Mouse (Mus musculus) cortical plate, adult 2 months (tissue): ENCODE results near the gene Pcyt2. TPM values are rescaled to one million over a fixed set of nuclear protein-coding genes. Genes with fewer than 3 reads are reported as not detected.

Experiments used
- H3K27ac ChIP-seq: fragments of 200-500 bp; 2 replicates; pipeline ENCODE4 v1.5.1; 2012; ENCODE audit warnings: low read length, control low read depth, inconsistent platforms; ENCODE audit not compliant: insufficient read depth
- H3K4me1 ChIP-seq: fragments of 200-500 bp; 2 replicates; pipeline ENCODE4 v1.6.1; 2011; ENCODE audit warnings: low read length; ENCODE audit not compliant: control insufficient read depth, insufficient read depth
- H3K4me3 ChIP-seq: fragments of 200-500 bp; 2 replicates; pipeline ENCODE4 v1.5.1; 2011; ENCODE audit warnings: mild to moderate bottlenecking, low read length, control low read depth; ENCODE audit not compliant: insufficient read depth
- CTCF ChIP-seq: fragments of 200-500 bp; IDR thresholded peaks from 2 replicates; pipeline ENCODE4 v1.5.1; 2011; ENCODE audit warnings: mild to moderate bottlenecking, control low read depth, low read length; ENCODE audit not compliant: insufficient read depth; ENCODE audit errors: extremely low read depth
- POLR2A ChIP-seq: fragments of 200-500 bp; IDR thresholded peaks from 2 replicates; pipeline ENCODE4 v1.6.1; 2011; ENCODE audit warnings: mild to moderate bottlenecking, low read length, control low read depth; ENCODE audit not compliant: insufficient read depth; ENCODE audit errors: extremely low read depth
- polyA plus RNA-seq: library from polyadenylated mRNA; depleted of rRNA; stranded (reverse); fragments of >200 nt; gene quantifications from 2 replicates; pipeline ENCODE4 v1.2.3, GENCODE M21; 2012

The Pcyt2 gene
- polyA plus RNA-seq, 1 experiment = 281 TPM

DNA sequence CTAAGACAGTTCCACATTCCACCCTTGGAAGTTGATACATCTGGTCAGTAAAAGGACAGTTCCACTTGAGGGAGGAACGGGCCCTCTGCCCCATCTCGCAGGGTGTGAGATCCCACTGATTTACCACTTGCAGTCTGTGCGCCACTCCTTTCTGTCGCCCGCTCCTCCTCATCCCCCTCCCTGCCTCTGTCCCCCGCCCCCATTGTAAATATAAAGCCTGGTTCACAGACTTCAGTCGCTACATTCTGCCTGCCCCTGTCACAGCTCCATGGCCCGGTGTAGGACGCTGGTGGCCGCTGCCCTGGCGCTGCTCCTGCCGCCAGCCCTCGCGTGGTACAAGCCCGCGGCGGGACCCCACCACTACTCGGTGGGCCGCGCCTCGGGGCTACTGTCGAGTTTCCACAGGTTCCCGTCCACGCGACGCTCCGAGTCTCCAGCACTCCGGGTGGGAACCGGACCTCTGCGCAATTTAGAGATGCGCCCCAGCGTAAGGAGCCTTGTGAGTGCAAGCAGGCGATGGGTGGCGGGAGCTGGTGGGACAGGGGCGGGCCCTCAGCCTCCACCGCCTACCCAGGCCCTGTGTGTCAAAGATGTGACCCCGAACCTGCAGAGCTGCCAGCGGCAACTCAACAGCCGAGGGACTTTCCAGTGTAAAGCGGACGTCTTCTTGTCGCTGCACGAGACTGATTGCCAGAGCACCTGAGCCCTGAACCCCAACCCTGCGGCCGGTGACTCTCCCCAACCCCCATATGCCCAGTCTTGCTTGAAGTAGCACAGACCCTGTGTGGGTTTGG lies 9.3 kb downstream of the Pcyt2 start, which contains the start of gene Npb:
Npb (plus strand) TSS at position 237 of the 794 bp plus-strand sequence.
- TF ChIP-seq POLR2A = no peak
- no peak for TF ChIP-seq CTCF
- 0 out of 2 replicates have a peak, but pooled peaks cover 2% of the 10 kb centered on the region for H3K4me1 ChIP-seq
- no peak within 1 kb of the TSS for H3K27ac ChIP-seq
- no peak within 1 kb of the TSS for H3K4me3 ChIP-seq

DNA sequence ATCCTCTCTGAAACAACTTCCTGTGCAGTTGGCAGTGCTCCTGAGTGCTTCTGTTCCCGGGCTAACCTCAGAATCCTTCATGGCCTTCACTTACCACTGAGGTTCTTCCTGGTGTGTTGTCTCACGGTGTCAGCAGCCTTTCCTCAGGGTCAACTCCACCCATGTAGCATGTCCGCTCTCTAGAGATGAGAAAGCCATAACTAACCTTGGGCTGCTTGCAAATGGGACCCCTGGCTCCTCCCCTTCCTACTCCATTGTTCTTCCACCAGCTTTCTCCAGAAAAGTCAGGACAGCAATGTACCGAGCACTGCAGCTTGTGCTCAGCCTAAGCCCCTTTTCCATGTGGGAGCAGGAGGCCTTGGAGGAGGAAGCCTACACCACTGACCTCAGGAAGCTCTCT lies 11.0 kb downstream of the Pcyt2 start:
- 0 out of 2 replicates have a peak, but pooled peaks cover 2% of the 10 kb centered on the region for H3K4me1 ChIP-seq
- no peak for TF ChIP-seq POLR2A
- TF ChIP-seq CTCF = no peak
- H3K4me3 ChIP-seq = no peak overlapping the region
- H3K27ac ChIP-seq = no peak overlapping the region

DNA sequence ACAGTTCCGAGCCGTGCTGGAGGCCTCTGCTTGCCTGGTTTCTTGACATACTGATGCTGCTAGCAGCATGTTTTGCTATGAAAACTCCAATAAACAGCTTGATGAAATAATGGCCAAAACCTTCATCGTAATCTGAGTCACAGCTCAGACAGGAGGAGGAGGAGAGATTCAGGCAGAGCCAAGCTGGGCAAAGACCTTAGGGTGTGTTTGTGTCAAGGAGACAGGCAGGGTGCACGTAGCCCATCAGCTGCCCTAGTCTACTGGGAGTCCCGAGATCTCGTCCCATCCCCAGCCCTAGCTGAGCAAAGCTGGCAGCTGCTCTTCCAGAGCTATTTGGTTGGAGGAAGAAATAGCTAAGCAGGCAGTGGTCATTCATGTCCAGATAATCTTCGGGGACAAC lies 12.1 kb downstream of the Pcyt2 start:
- no peak overlapping the region for H3K27ac ChIP-seq

DNA sequence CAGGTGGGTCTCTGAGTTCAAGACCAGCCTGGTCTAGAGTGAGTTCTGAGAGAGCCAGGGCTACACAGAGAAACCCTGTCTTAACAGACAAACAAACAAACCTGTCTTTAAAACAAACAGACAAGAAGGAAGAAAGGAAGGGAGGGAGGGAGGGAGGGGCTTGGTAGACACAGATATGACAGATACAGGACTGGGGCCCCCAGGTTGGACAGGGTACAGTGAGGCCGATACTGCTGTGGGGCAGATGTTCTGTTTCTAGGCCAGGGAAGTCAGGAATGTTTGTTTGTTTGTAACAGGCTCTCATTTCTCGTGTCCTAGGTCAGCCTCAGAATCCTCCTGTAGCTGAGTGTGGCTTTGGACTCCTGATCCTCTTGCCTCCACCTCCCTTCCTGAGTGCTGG lies 14.2 kb downstream of the Pcyt2 start:
- H3K4me1 ChIP-seq = 0 out of 2 replicates have a peak, but pooled peaks cover 1% of the 10 kb centered on the region

More for the DNA sequence above, 12.1 kb downstream of the Pcyt2 start:
- Histone ChIP-seq H3K4me3 (no peak overlapping the region), H3K4me1 (0 out of 2 replicates have a peak, but pooled peaks cover 2% of the 10 kb centered on the region)
- TF ChIP-seq CTCF (no peak), POLR2A (no peak)

DNA sequence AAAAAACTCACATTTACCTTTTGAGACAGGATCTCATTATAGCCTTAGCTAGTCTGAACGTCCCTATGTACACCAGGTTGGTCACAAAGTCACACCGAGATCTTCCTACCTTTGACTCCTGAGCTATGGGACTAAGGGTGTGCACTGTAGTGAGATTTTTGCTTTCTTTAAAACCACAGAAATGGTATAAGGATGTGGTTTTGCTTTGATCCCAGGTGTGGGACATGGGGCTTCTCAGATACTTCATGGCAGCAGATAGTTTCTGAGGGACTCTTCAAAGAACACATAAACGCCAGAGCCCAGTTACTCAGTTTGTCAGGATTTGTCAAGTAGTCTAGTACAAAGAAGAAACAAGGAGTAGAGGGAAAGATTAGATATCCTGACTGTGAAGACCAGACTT lies 17.0 kb downstream of the Pcyt2 start:
- Histone ChIP-seq H3K4me1 (peaks cover 3% of the 10 kb centered on the region; the same call in 1 of the 2 replicates), H3K27ac (no peak overlapping the region), H3K4me3 (no peak overlapping the region)
- TF ChIP-seq CTCF = no peak
- no peak for TF ChIP-seq POLR2A

More for the DNA sequence above, 14.2 kb downstream of the Pcyt2 start:
- TF ChIP-seq CTCF = no peak
- TF ChIP-seq POLR2A = no peak
- no peak overlapping the region for H3K27ac ChIP-seq
- H3K4me3 ChIP-seq = no peak overlapping the region

DNA sequence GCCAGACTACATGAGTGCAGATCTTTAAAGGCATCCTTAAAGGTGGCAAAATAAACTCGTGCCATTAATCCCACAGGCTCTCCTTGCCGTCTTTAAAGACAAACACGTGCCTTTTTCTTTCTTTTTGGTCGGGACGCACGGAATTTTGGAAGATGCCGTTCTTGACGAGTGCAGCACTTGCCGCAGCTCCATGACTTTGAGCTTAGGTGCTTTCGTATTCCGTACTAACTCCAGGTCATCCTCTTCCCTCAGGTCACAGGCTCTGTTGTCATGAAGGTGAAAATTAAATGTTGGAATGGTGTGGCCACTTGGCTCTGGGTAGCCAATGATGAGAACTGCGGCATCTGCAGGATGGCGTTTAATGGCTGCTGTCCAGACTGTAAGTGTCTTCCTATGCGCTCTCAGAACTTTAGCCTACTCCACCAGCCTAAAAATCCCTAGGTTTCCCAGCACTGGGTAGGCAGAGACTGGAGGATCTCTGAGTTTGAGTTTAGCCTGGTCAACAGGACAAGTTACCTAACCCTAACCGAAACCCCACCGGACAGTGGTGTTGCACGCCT lies 18.7 kb downstream of the Pcyt2 start:
- TF ChIP-seq POLR2A (no peak), CTCF (no peak)
- Histone ChIP-seq H3K4me3 (peak overlapping the region; percentile 57), H3K4me1 (peaks cover 3% of the 10 kb centered on the region; the same call in 1 of the 2 replicates), H3K27ac (no peak overlapping the region)

DNA sequence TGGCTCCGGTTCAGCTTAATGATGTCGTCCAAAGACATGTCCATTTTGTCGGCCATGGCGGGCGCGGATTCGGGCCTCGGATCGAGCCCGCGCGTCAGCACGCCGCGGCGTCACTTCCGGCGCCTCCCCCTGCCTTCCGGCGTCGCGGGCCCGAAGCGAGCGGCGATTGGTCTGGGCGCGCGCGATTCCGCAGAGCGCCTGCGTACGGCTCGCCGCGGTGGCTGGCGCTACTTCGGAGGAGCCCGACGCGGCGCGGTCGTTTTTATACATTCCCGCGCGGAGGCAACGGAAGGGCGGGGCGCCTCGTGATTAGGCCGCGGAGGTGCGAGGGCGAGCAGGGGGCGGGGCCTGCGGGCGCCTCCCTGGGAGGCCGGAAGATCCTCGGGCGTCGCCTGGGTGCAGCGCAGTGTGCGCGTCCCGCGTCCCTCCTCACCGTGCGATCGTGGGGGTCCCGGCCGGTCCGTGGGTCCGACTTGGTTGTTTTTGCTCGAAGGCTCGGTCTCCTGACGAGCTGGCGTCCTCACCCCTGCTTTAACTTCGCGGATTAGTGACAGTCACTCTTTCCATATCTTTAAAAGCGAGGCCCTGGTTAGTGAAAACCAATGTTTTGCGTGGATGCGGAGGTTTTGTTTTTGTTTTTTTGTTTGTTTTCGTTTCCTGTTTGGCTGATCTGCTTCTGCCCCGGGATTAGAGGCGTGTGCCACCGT lies 19.3 kb downstream of the Pcyt2 start, which contains the start of the genes Alyref and Anapc11:
Alyref (minus strand) TSS at position 83 of the 707 bp plus-strand sequence.
Anapc11 (plus strand) TSS at position 139 of the 707 bp plus-strand sequence.
- TF ChIP-seq POLR2A (peak; percentile 49; the same call in 1 of the 2 replicates), CTCF (no peak)

DNA sequence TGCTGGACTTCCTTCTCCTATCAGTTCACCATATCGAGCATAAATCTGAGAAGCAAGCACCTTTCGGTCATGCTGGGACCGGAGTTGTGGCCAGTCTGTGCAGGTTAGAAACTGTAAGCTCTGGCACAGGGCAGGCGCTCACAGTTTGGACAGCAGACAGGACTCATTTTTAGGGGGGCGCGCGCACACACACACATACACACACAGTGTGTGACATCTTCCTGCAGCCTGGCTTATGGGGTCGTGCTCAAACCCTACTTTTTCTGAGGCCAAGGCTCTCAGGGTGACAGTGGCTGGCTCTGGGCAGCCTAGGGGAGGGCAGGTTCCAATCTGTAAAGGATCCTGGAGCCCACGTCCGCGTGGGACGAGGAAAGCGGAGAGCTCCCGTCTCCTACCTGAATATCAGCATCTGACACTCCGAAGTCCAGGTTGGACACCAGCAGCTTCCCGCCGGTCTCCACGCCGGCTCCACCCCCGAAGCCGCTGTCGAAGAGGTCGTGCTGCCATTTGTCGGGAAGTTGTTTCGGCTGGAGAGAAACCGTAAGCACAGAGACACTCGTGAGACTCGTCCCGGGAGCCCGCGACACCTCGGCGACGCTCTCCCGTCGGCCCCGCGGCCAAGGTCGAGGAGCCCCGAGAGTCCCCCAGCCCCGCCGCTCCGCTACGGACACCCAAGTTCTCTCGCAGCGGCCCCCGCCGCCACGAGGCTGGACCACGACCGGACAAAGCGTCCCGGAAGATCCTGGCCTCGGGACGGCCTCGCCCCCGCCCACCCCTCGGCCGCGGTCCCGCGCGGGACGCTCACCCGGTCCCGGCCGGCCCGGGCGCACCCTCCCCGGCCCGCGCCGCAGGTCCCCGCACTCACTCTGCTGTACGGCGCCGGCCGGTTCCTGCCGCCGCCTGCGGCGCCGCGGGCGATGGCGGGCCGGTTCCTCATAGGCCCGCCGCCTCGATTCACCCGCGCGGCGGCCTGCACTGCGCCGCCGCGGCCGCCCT lies 20.2 kb downstream of the Pcyt2 start:
- H3K4me1 ChIP-seq = peaks cover 3% of the 10 kb centered on the region; the same call in 1 of the 2 replicates
- peak overlapping the region; percentile 57 for H3K4me3 ChIP-seq
- no peak overlapping the region for H3K27ac ChIP-seq
- TF ChIP-seq CTCF = no peak
- no peak for TF ChIP-seq POLR2A

More for the DNA sequence above, 19.3 kb downstream of the Pcyt2 start, which contains the start of the genes Alyref and Anapc11:
- H3K4me1 ChIP-seq = peaks cover 3% of the 10 kb centered on the region; the same call in 1 of the 2 replicates
- H3K27ac ChIP-seq = no peak within 1 kb of the TSS
- H3K4me3 ChIP-seq = peak within 1 kb of the TSS; percentile 57
